Mouse (Mus musculus) pancreas, adult 10 weeks (tissue): ENCODE results near the gene Gm10663. TPM values are rescaled to one million over a fixed set of nuclear protein-coding genes. Genes with fewer than 3 reads are reported as not detected.

ENCODE experiments used
- polyA plus RNA-seq: library from polyadenylated mRNA; stranded (reverse); fragments of 350-450 nt; fragmentation: Illumina TruSeq; extraction: RNeasy Lipid Tissue Mini Kit (QIAGEN cat#74804); gene quantifications from one replicate; pipeline ENCODE4 v1.2.3, GENCODE M21; 2015; ENCODE audit warnings: low read depth, low replicate concordance; ENCODE audit not compliant: insufficient read depth

The Gm10663 gene
- polyA plus RNA-seq: not detected

DNA sequence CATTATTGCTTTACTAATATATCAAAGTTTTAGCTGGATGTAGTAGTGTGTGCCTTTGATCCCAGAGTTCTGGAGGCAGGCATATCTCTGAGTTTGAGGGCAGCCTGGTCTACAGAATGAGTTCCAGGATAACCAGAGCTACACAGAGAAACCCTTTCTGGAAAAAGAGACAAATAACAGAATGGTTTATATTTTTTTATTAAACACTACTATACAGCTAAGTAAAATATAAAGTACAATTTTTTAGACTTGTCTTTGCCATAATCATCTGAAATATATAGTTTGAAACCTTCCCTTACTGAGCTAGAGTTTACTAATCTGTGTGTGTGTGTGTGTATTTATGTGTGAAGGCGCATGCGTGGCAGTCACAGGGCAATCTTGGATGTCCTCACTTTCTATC lies at the start of gene Gm10663:
Gene Gm10663 (plus strand): TSS at position 301 of the 400 bp plus-strand sequence.

GRCm38 (mm10) chr8:65037117-65037533 lies 37.7 kb upstream of the Gm10663 start, which contains the start of gene Apela:
Apela (minus strand) TSS chr8:65037336.

Other genes with a start within 250 kb of the Gm10663 start
- gene Klhl2, start 225.0 kb upstream of the Gm10663 start, polyA plus RNA-seq: 3.9 TPM
- 4.2 TPM for gene Tmem192, start 127.8 kb upstream of the Gm10663 start, polyA plus RNA-seq
- not detected for gene Trim75, start 87.2 kb upstream of the Gm10663 start, polyA plus RNA-seq
- gene Trim61, start 56.5 kb upstream of the Gm10663 start, polyA plus RNA-seq: not detected
- gene Trim60, start 56.4 kb upstream of the Gm10663 start, polyA plus RNA-seq: not detected
- gene Apela, start 37.7 kb upstream of the Gm10663 start, polyA plus RNA-seq: not detected
- gene BC030870, start 54.5 kb downstream of the Gm10663 start, polyA plus RNA-seq: not detected